Mouse (Mus musculus): ENCODE measurements around the gene Thbs2.
"Not testable (repeated sequence)": the region's sequence is repeated elsewhere in the genome, so short reads cannot be mapped to it uniquely, and the experiment has no call there.

Thbs2 gene

GRCm38 (mm10) chr17:14635546-14636323, 58.3 kb downstream of the Thbs2 start:
- no peak for DNase-seq (ENCODE audit: low spot score)

DNA sequence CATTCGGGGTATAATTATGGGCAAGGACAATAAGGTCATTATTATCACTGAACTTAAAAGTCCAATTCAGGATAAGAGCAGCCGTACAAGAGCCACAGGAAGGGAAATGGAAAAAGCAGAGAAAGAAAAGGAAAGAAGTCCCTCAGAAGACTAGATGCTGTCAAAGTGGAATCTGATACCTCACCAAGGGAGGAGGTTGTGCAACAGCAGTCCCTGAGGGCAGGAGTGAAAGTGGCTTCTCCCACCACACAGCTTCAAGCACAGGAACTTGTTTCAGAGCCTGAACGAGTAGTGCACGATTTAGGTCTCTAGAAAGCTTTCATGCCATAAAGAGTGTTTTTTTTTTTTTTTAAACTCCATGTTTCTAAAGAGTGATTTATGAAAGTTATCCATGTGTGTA, 65.1 kb downstream of the Thbs2 start:
- DNase-seq (ENCODE audit: low spot score), result no peak

GRCm38 (mm10) chr17:14627828-14628338, 66.2 kb downstream of the Thbs2 start:
- DNase-seq (ENCODE audit: low spot score), result no peak

DNA sequence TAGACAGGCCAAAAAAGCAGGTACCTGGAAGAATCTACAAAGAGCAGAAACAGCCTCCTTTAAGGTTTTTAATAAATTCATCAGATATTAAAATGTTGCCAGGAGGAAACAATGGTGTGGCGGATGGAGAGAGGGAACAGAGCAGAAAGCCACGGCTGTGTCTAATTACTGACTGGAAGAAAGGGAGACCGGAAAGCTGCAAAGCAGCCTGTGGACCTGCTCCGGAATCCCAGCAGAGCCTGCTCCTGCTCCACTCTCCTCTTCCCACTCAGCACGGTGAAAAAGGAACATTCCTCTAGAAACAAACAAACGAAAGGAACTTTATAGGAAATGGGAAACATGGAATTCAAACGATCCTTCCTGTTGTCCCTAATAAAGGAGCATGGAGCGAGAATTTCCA, 69.6 kb downstream of the Thbs2 start:
- no peak for DNase-seq (ENCODE audit: low spot score)

DNA sequence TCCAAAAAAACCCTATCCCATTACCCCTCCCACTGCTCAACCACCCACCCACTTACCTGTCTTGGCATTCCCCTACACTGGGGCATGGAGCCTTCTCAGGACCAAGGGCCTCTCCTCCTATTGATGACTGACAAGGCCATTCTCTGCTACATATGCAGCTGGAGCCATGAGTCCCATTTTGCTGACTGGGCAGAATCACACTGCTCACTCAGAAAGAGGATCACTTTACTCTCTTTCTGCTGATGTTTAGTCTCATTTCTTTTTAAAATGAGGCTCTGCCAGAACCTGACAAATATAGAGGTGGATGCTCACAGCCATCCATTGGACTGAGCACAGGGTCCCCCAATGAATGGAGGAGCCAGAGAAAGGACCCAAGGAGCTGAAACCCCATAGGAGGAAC, 73.0 kb downstream of the Thbs2 start:
- DNase-seq (ENCODE audit: low spot score), result not testable (repeated sequence)

GRCm38 (mm10) chr17:14620037-14620436, 74.0 kb downstream of the Thbs2 start:
- no peak for DNase-seq (ENCODE audit: low spot score)

DNA sequence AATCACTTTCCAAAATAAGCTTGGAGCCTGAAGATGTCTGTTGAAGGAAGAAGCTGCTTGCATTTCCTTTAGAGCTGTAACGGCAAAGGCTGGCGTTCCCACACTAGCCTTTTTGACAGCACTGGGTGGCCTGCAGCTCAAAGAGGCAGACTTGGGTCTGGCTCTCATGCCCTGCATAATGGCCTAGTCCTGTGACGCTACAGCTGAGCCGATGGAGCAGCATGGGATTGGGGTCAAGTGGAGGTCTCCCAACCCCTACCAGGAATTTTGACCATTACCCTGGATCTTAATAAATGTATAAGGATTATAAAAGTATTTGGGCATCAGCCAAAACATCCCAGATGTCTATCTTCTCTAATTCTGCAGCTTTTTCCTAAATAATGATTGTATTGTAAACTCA, 75.0 kb downstream of the Thbs2 start:
- no peak for DNase-seq (ENCODE audit: low spot score)

Measured in ovary, postnatal 14 days (tissue).